Mouse (Mus musculus): ENCODE data around the gene Kif9.

Gene Kif9

GRCm38 (mm10) chr9:110529002-110529737, 52.4 kb downstream of the Kif9 start:
- no peak for DNase-seq (ENCODE audit: low read depth, low spot score)

DNA sequence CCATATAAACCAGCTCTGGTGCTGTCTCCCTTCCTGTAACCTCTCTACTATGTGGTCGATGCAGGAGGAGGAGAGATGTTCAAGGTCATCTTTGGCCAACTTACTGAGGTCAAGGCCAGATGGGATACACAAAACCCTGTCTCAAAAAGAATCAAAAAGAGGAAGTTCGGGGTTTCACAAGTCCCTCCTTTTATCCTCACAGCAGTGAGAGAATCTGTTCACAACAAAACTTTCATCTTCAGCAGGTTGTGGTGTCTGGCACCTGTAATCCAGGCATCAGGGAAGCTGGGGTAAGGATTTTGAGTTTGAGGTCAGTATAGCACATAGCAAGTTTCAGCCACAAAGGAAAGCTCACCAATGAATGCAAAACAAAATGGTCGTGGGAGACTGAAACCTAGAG, 53.9 kb downstream of the Kif9 start:
- DNase-seq (ENCODE audit: low read depth, low spot score) = no peak

GRCm38 (mm10) chr9:110531151-110531791, 54.5 kb downstream of the Kif9 start:
- peak; percentile 9 for DNase-seq (ENCODE audit: low read depth, low spot score)

- peak; percentile 96 for DNase-seq (ENCODE audit: low read depth, low spot score)
Measured at GRCm38 (mm10) chr9:110531914-110532489, 55.2 kb downstream of the Kif9 start.

DNA sequence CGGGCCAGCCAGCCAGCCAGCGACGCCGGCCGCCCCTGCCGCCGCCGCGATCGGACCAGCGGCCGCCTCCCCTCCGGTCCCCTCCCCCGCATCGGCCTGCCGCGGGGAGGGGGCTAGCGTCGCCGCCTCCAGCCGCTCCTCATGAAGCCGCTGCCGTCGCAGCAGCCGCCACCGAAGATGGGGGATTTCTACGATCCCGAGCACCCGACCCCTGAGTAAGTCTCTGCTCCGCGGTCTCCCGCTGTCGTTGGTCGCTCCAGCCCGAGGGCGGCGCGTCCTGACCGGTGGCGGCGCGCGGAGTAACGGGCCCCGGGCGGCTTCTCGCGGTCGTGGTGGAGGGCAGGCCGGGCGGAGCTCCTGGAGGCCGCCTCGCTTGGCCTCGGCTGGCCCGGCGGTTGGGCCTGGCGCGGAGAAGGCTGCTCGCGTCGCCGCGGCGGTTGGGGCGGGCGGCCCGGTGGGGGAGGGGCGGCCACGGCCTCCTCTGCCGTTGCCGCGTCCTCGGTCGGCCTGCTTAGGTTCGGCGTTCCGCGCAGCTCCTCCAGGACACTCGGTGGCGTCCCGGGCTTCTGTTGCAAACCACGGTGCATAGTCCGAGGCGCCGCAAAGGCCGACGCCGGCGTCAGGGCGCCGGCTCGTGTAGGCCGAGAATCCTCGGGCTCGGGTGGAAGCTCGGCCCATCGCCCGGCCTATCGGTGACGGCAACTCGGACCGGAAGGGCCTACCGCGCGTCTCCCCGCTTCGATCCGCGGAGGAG, 56.0 kb downstream of the Kif9 start, which contains the start of gene Setd2:
Gene Setd2, plus strand, starts transcription at position 60 of the 754 bp plus-strand sequence.
- peak; percentile 86 for DNase-seq (ENCODE audit: low read depth, low spot score)

- peak; percentile 19 for DNase-seq (ENCODE audit: low read depth, low spot score)
Measured at GRCm38 (mm10) chr9:110533645-110534044, 56.9 kb downstream of the Kif9 start.

- DNase-seq (ENCODE audit: low read depth, low spot score) = no peak
Measured at GRCm38 (mm10) chr9:110535114-110535513, 58.4 kb downstream of the Kif9 start.

DNA sequence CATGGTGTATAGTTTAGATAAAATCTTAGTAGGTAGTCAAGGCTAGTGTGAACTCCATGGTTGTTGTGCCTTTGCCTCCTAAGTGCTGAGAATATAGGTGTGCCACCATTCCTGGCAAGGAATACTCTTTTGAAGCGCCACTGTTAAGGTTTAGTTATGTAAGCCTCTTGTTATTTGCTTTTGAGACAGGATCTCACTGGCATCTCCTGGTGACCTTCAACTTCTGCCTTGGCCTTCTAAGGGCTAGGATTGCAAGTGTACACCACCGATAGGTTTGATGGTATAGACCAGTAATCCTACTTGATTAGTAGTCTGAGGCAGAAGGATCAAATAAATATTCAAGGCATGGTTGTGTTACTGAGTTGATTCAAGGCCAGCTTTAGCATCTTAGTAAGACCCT, 59.9 kb downstream of the Kif9 start:
- DNase-seq (ENCODE audit: low read depth, low spot score) = no peak

DNA sequence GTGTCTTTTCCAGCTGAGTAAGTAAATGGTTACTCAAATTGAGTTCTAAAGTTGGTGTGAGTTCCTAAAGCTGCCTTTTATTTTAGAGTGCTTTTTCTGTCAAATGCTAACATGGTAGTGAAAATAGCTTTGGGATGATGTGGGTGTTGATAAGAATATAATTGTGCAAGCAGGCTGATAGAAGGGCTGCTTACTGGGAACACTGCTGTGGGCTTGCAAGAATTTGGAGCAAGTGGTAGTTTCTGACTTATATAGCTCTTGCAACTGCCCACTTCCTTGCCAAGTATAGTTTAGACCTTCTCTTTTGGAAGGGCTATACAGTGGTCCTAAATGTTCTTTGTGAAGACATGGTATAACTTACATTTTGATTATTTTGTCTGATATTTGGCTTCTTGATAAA, 61.8 kb downstream of the Kif9 start:
- no peak for DNase-seq (ENCODE audit: low read depth, low spot score)

- no peak for DNase-seq (ENCODE audit: low read depth, low spot score)
Measured at GRCm38 (mm10) chr9:110541988-110542387, 65.2 kb downstream of the Kif9 start.

DNA sequence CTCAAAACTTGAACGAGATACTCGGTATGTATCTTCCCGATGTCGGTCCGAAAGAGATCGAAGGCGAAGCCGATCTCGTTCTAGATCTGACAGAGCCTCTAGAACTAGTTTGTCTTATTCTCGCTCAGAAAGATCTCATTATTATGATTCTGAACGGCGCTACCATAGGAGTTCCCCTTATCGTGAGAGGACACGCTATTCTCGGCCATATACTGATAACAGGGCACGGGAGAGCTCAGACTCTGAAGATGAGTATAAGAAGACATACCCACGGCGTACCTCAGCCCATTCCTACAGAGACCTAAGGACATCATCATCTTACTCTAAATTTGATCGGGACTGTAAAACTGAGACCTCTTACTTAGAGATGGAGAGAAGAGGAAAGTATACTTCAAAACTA, 71.5 kb downstream of the Kif9 start:
- DNase-seq (ENCODE audit: low read depth, low spot score) = no peak

- peak; percentile 34 for DNase-seq (ENCODE audit: low read depth, low spot score)
Measured at GRCm38 (mm10) chr9:110568309-110568708, 91.6 kb downstream of the Kif9 start.
